Mouse (Mus musculus) liver, embryonic 11.5 days (tissue): ENCODE results near the gene Tspyl2. TPM values are rescaled to one million over a fixed set of nuclear protein-coding genes. Genes with fewer than 3 reads are reported as not detected.

Experiments
- ATAC-seq: fragments of 200-750 bp; cut with Nextera tagmentation; replicated peaks from 2 replicates; pipeline ENCODE4 v1.8.0; 2017; ENCODE audit warnings: moderate number of reproducible peaks, mild to moderate bottlenecking, moderate TSS enrichment, moderate library complexity; ENCODE audit not compliant: low FRiP score
- DNase-seq: peaks from one replicate; pipeline ENCODE4 v3.0.0-alpha.2; 2017; ENCODE audit warnings: low spot score
- H3K27ac ChIP-seq: fragments of 300-500 bp; sonication (generic); 2 replicates; pipeline ENCODE4 v1.5.1; 2014; ENCODE audit warnings: mild to moderate bottlenecking, low read depth, low read length, control low read depth
- H3K27me3 ChIP-seq: fragments of 300-500 bp; sonication (generic); replicated peaks from 2 replicates; pipeline ENCODE4 v1.6.1; 2014; ENCODE audit warnings: low read length, mixed read lengths; ENCODE audit not compliant: control insufficient read depth, insufficient read depth
- H3K36me3 ChIP-seq: fragments of 300-500 bp; sonication (generic); 2 replicates; pipeline ENCODE4 v1.6.1; 2014; ENCODE audit warnings: mild to moderate bottlenecking, low read length, moderate library complexity, mixed read lengths; ENCODE audit not compliant: control insufficient read depth, insufficient read depth
- H3K4me1 ChIP-seq: fragments of 300-500 bp; sonication (generic); replicated peaks from 2 replicates; pipeline ENCODE4 v1.6.1; 2014; ENCODE audit warnings: low read length, mixed read lengths; ENCODE audit not compliant: control insufficient read depth, insufficient read depth
- H3K4me2 ChIP-seq: fragments of 300-500 bp; sonication (generic); 2 replicates; pipeline ENCODE4 v1.6.1; 2014; ENCODE audit warnings: mild to moderate bottlenecking, control low read depth, moderate library complexity
- H3K4me3 ChIP-seq: fragments of 300-500 bp; sonication (generic); 2 replicates; pipeline ENCODE4 v1.5.1; 2014; ENCODE audit warnings: low read depth, low read length, control low read depth
- H3K9ac ChIP-seq: fragments of 300-500 bp; sonication (generic); 2 replicates; pipeline ENCODE4 v1.6.1; 2014; ENCODE audit warnings: low read depth, low read length, control low read depth
- H3K9me3 ChIP-seq: fragments of 300-500 bp; sonication (generic); 2 replicates; pipeline ENCODE4 v1.6.1; 2016; ENCODE audit warnings: low read length, inconsistent platforms, mixed read lengths; ENCODE audit not compliant: control insufficient read depth
- WGBS: fragments of 180-500 bp; shearing (Covaris S2); extraction: QIAGEN DNeasy Blood & Tissue Kit; methylation state at CpG from one replicate; pipeline ENCODE4 v1.1.7; 2014; 5-methylcytosine and 5-hydroxymethylcytosine counted together
- polyA plus RNA-seq: library from polyadenylated mRNA; unstranded; fragments of >200 nt; fragmentation: Nextera tagmentation; extraction: Ambion mirVana; gene quantifications from 2 replicates; pipeline ENCODE4 v1.2.1, GENCODE M21; 2014

The Tspyl2 gene
- 14.6 and 16.1 TPM in 2 replicates for polyA plus RNA-seq

DNA sequence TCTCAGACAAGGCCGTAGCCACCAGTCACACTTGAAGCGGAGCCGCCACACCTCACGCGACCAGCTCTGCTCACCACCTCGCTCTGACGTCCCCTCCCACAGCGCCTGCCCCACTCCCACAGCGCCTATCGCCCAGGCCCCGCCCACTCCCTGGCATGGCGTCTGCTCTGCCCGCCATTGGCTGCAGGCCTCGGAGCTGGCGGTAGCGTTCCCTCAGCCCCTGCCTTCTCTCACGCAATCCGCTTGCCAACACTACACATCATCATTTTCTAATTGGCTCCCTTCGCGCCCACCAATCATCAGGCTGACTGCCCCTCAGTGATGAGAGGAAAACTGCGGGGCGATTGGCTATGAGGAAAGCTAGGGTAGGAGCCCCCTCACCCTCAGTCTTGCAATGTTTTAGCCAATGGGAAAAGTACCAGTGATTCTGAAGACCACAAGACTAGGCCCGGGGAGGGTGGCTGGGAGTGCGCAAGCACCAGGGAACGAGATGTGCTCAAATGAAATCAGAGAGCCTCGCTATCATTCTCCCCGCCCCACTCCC is at the start of gene Tspyl2:
Gene Tspyl2 (minus strand): TSS at position 68 of the 544 bp plus-strand sequence.
- Histone ChIP-seq H3K4me3 (peak within 1 kb of the TSS; percentile 67), H3K9me3 (no peaks in the 10 kb centered on the region), H3K4me1 (0 out of 2 replicates have a peak, but pooled peaks cover 5% of the 10 kb centered on the region), H3K27me3 (peaks cover 61% of the 10 kb centered on the region), H3K4me2 (peak within 1 kb of the TSS; percentile 71), H3K36me3 (no peaks in the 10 kb centered on the region; the same call in 1 of the 2 replicates), H3K27ac (peak within 1 kb of the TSS; percentile 32; the same call in 1 of the 2 replicates), H3K9ac (peak within 1 kb of the TSS; percentile 82)
- peak; percentile 83 for DNase-seq
- WGBS, result 8% methylated on average over 24 of the region's 27 CpGs
- ATAC-seq, result peak; percentile 99

DNA sequence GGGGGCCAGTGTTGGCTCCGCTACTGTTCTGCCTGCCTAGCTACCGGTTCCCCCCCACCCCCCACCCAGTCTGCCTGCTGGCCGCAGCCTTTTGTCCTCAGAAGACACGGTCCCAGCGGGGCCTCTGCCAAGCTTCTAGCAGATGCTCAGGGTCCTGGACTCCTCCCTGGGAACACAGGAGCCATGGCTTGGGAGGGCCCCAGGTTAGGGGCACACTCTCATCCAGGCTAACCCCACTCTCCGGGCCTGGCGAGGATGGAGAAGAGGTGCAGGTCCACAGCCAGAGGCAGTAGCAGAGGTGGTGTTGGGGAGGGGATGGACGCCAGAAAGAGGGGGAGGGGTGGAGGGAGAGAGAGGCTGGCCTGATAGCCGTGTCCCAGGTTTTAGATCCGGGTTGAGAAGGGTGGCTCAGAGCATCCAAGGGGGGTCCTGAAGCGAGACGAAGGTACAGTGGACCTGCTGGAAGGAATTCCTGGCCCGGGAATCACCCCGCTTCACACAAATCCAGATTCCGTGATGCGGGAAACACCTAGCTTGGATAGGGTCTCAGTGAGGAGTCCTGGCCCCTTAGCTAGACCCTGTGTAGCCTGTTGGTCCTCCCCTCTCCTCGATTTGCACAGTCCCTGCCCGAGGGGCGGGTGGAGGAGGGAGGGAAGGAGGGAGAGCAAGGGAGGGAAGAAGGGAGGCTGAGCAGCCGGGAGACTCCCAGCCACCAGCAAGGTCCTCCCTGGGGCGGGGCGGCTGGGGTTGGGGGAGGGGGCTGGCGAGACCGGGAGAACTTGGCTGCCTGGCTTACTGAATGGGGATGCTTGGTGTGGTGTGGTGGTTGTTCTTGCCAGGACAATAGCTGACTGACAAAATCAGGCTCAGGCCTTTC is 26.4 kb upstream of the Tspyl2 start, which contains the start of gene Gpr173:
Gene Gpr173 (minus strand): TSS at position 308 of the 877 bp plus-strand sequence.
- Histone ChIP-seq H3K9ac (peak within 1 kb of the TSS; percentile 30; the same call in 1 of the 2 replicates), H3K36me3 (no peaks in the 10 kb centered on the region), H3K27ac (no peak within 1 kb of the TSS), H3K4me2 (peak within 1 kb of the TSS; percentile 48), H3K9me3 (no peaks in the 10 kb centered on the region), H3K4me3 (peak within 1 kb of the TSS; percentile 41), H3K27me3 (peaks cover 30% of the 10 kb centered on the region), H3K4me1 (no peaks in the 10 kb centered on the region)
- ATAC-seq, result peak; percentile 57
- peak; percentile 44 for DNase-seq
- WGBS, result 10% methylated on average over 21 of the region's 24 CpGs

DNA sequence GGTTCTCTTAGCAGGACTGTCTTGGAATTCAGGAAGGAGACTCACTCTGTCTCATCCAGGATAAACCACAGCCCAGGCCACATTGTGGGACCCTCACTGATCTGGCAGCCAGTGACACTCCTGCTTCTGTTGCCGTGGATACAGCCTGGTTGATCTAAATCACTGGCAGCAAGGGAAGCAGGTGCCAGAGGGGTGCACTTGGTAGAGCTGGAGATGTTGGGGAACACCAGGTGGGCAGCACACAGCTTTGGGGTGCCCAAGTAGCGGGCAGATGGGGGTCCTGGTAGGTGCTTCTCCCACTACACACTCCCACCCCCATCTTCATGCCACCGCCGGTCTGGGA is 25.8 kb upstream of the Tspyl2 start:
- Histone ChIP-seq H3K27me3 (peaks cover 30% of the 10 kb centered on the region), H3K4me3 (peak overlapping the region; percentile 41), H3K4me1 (no peaks in the 10 kb centered on the region), H3K27ac (no peak overlapping the region), H3K9ac (no peak overlapping the region; the same call in 1 of the 2 replicates), H3K9me3 (no peaks in the 10 kb centered on the region), H3K36me3 (no peaks in the 10 kb centered on the region), H3K4me2 (peak overlapping the region; percentile 48)
- DNase-seq (no peak), ATAC-seq (no peak)
- WGBS, result 11% methylated on average over 4 of the region's 4 CpGs

DNA sequence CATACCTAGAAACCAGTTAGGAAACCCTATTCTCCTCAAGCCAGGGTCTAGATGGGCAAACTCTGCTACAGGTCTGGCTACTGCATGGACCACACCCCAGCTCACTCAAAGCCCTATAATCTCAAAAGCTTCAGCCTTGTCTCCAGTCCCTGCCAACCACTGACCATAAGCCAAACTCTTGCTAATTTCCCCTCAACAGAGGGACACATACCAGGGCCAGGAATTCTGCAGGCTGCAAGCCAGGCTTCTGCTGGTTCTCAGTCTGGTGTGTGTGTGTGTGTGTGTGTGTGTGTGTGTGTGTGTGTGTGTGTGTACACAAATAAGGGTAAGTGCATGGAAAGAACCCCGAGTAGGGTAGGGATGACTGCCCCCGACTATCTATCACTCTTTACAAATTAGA is 24.2 kb upstream of the Tspyl2 start:
- DNase-seq (no peak), ATAC-seq (no peak)
- H3K27me3 ChIP-seq, result peaks cover 30% of the 10 kb centered on the region
- H3K36me3 ChIP-seq, result no peaks in the 10 kb centered on the region
- H3K9ac ChIP-seq, result no peak overlapping the region
- no peaks in the 10 kb centered on the region for H3K4me1 ChIP-seq
- no peak overlapping the region for H3K4me2 ChIP-seq
- 73% methylated on average over 2 of the region's 2 CpGs for WGBS
- no peak overlapping the region for H3K27ac ChIP-seq
- no peak overlapping the region for H3K4me3 ChIP-seq
- no peaks in the 10 kb centered on the region for H3K9me3 ChIP-seq

DNA sequence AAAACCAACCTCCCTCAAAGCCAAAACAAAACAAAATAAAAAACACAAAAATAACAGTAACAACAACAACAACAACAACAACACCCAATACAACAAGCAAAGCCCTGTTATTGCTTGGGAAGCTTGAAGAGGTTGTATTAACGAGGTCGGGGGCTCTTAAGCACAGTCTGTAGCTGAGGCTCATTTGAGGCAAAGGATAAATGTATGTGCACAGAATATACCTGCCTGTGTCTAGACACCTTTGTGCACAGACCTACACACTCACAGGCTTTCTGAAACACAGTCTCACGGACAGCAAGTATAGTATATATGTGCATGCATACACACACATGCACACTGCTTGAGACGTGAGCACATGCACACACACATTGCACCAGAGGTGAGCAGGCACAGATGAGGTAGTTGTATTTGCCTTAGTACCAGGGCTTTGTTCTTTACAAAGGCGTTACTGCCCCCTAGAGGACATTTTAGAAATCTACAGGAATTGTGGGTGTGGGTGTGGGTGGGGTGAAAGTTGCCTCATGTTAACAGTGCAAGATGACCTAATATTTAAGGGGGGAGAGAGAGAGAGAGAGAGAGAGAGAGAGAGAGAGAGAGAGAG is 10.4 kb upstream of the Tspyl2 start:
- H3K27me3 ChIP-seq, result peaks cover 6% of the 10 kb centered on the region
- no peak overlapping the region for H3K27ac ChIP-seq
- no peak overlapping the region for H3K4me3 ChIP-seq
- H3K9me3 ChIP-seq, result no peaks in the 10 kb centered on the region
- DNase-seq, result no peak
- H3K36me3 ChIP-seq, result no peaks in the 10 kb centered on the region
- 17% methylated on average over 5 of the region's 5 CpGs for WGBS
- no peaks in the 10 kb centered on the region for H3K4me1 ChIP-seq
- ATAC-seq, result peak; percentile 70
- H3K4me2 ChIP-seq, result no peak overlapping the region
- no peak overlapping the region for H3K9ac ChIP-seq

DNA sequence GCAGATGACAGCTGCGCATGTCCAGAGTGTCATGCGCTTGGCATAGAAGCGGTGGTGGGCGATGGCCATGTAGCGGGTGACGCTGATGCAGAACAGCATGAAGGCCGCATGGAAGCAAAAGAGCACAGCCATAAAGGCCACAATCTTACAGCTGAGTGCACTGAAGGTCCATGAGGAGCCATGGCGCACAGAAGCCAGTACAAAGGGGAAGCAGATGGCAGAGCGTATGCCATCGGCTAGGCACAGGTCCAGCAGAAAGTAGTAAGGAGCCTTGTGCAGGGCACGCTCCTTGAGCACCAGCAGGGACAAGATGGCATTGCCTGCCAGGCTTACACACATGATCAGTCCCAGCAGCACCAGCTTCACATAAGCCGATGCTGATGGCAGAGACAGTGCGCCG is 4.8 kb upstream of the Tspyl2 start:
- H3K9ac ChIP-seq, result no peak overlapping the region
- H3K36me3 ChIP-seq, result no peaks in the 10 kb centered on the region
- DNase-seq (no peak), ATAC-seq (no peak)
- peaks cover 43% of the 10 kb centered on the region for H3K27me3 ChIP-seq
- H3K9me3 ChIP-seq, result no peaks in the 10 kb centered on the region
- H3K4me2 ChIP-seq, result no peak overlapping the region
- no peak overlapping the region for H3K27ac ChIP-seq
- no peaks in the 10 kb centered on the region for H3K4me1 ChIP-seq
- 94% methylated on average over 14 of the region's 14 CpGs for WGBS
- no peak overlapping the region for H3K4me3 ChIP-seq

DNA sequence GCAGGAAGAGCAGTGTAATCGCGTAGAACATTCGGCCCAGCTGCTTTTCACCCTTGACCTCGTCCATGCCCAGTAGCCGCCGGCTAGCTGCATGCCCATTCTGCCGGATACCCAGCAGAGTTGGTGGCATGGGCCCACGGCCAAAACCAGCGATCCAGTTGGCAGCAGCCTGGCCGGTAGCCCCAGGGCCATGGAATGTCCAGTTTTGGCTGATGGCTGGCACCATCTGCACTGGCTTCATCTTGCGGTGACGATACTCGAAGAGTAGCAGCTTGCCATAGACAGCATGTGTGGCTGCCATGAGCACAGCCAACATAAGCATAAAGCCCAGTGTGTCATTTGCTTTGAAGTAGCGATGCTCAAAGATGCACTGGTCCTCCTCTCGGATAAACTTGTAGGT is 4.4 kb upstream of the Tspyl2 start:
- Histone ChIP-seq H3K9ac (no peak overlapping the region), H3K27me3 (peaks cover 48% of the 10 kb centered on the region), H3K36me3 (no peaks in the 10 kb centered on the region), H3K4me3 (no peak overlapping the region), H3K4me2 (no peak overlapping the region), H3K4me1 (no peaks in the 10 kb centered on the region), H3K9me3 (no peaks in the 10 kb centered on the region), H3K27ac (no peak overlapping the region)
- DNase-seq (no peak), ATAC-seq (no peak)
- 89% methylated on average over 15 of the region's 15 CpGs for WGBS

DNA sequence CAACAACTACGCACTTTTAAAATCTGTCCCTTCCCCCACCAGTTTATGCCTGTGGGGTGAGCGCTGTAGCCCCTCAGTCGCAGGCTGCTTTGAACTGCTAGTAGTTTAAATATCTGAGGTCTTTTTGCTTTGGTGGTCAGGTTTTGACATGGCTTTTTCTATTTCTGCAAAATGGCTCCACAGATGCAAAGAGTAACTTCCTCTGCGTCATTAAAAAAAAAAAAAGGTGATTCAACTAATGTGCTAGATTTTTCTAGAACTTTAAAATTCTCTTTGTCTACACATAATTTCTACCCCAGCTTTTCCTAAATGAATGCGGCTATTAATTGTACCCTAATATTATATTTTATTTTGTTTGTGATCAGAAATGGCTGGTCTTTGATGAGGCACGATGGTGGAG is 678 bp upstream of the Tspyl2 start:
- H3K4me3 ChIP-seq, result peak overlapping the region; percentile 67
- no peak overlapping the region for H3K27ac ChIP-seq
- whole genome bisulfite sequencing, result 21% methylated on average over 6 of the region's 6 CpGs
- DNase-seq (no peak), ATAC-seq (no peak)
- H3K27me3 ChIP-seq, result peaks cover 61% of the 10 kb centered on the region
- peak overlapping the region; percentile 71 for H3K4me2 ChIP-seq
- no peaks in the 10 kb centered on the region for H3K9me3 ChIP-seq
- H3K9ac ChIP-seq, result no peak overlapping the region
- no peaks in the 10 kb centered on the region; the same call in 1 of the 2 replicates for H3K36me3 ChIP-seq
- H3K4me1 ChIP-seq, result 0 out of 2 replicates have a peak, but pooled peaks cover 5% of the 10 kb centered on the region
